In the genomic region with DNA sequence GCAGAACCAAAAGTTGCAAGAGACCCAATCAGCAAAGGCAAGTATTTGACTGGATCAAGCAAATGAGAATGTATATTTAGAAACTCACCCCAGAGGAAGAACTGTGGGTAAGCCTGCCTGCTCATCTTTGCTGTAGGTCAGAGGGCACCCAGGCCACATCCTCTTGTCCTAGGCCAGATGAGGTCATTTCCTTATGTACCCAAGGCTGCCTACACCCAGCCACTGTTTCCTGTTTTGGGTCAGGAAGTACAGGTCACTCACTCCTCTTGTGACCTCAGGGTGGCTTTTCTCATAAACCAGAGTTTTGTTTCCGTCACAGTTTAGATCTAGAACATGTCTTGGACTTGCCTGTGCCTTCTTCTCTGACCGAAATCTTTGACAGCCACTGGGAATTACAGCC, we compare ENCODE assay signal across 9 mouse cellular contexts. TPM values are rescaled to one million over a fixed set of nuclear protein-coding genes. Genes with fewer than 3 reads are reported as not detected.
A peak's percentile ranks its signal among the peaks of the same experiment; 100 is the strongest.
DNase-seq lines count a peak whose midpoint lies in the region; ATAC-seq and TF ChIP-seq lines count a peak whose summit lies in the region.
"Had no signal": no experiment of that assay in that cellular context is flagged by ENCODE, and none has a peak within 500 bp of the region (broad histone marks: within the 10 kb centered on the region; RNA-seq: fewer than 3 reads in every experiment).

No protein-coding gene starts in this region.

- peak overlapping the region; percentile 55 for H3K27ac ChIP-seq in liver, adult 2 months (replicated peaks; ENCODE audit: insufficient read depth, low read depth, low read length)
- no peak overlapping the region for H3K27ac ChIP-seq in stomach, postnatal 0 days (replicated peaks)
- H3K27ac ChIP-seq: embryonic facial prominence, embryonic 15.5 days; stomach, embryonic 15.5 days had no signal

- 64% methylated on average over 2 of the region's 2 CpGs for WGBS in liver, adult 2 months
- 74% methylated on average over 2 of the region's 2 CpGs for WGBS in stomach, postnatal 0 days

- DNase-seq in liver, adult 2 months (ENCODE audit: extremely low read depth, low read depth, low spot score): peak; percentile 80
- DNase-seq in liver: no peak
- peak; percentile 79 to 91 for DNase-seq in heart, adult 9 months (ENCODE audit: low spot score in 2 of 2)
- DNase-seq in lung, adult 18-20 months: peak; percentile 84 to 88
- DNase-seq in stomach, postnatal 0 days (ENCODE audit: low spot score): peak; percentile 14
- no peak for DNase-seq in thymus, postnatal 4 days
- DNase-seq in cerebellum, adult 11-12 months: no peak

- no peak overlapping the region for H3K9ac ChIP-seq in liver, adult 2 months (ENCODE audit: low read depth, low read length)
- H3K9ac ChIP-seq in stomach, postnatal 0 days (ENCODE audit: low read length): no peak overlapping the region
- H3K9ac ChIP-seq: embryonic facial prominence, embryonic 15.5 days; stomach, embryonic 15.5 days had no signal

- no peak overlapping the region for H3K4me2 ChIP-seq in stomach, postnatal 0 days (replicated peaks; ENCODE audit: low read depth)
- H3K4me2 ChIP-seq: embryonic facial prominence, embryonic 15.5 days; stomach, embryonic 15.5 days had no signal

- H3K4me1 ChIP-seq in liver, adult 2 months (ENCODE audit: control insufficient read depth, insufficient read depth, low read length): peaks cover 27% of the 10 kb centered on the region
- no peaks in the 10 kb centered on the region for H3K4me1 ChIP-seq in stomach, postnatal 0 days (replicated peaks; ENCODE audit: control insufficient read depth, insufficient read depth)
- H3K4me1 ChIP-seq: embryonic facial prominence, embryonic 15.5 days; stomach, embryonic 15.5 days had no signal

- H3K4me3 ChIP-seq in liver, adult 2 months (ENCODE audit: insufficient read depth, low read depth, low read length): no peak overlapping the region
- no peak overlapping the region for H3K4me3 ChIP-seq in stomach, postnatal 0 days (ENCODE audit: low read depth, low read length)
- H3K4me3 ChIP-seq: embryonic facial prominence, embryonic 15.5 days; stomach, embryonic 15.5 days had no signal

- peaks cover 36% of the 10 kb centered on the region for H3K79me2 ChIP-seq in liver, adult 2 months (ENCODE audit: control insufficient read depth, insufficient read depth, low read length)

- TF ChIP-seq EP300 in stomach, postnatal 0 days (optimal IDR thresholded peaks at IDR 0.05): no peak

- no peaks in the 10 kb centered on the region for H3K36me3 ChIP-seq in liver, adult 2 months (ENCODE audit: control insufficient read depth, insufficient read depth, low read length)
- H3K36me3 ChIP-seq in stomach, postnatal 0 days (ENCODE audit: control insufficient read depth, insufficient read depth, low read length): no peaks in the 10 kb centered on the region
- H3K36me3 ChIP-seq: embryonic facial prominence, embryonic 15.5 days; stomach, embryonic 15.5 days had no signal

- no peak for TF ChIP-seq CTCF in liver, adult 2 months (IDR thresholded peaks at IDR 0.05; ENCODE audit: low read depth, low read length)
- no peak for TF ChIP-seq CTCF in stomach, postnatal 0 days (IDR thresholded peaks at IDR 0.05; ENCODE audit: low read depth)

- ATAC-seq in stomach, postnatal 0 days (ENCODE audit: low FRiP score, low TSS enrichment): peak; percentile 88

- TF ChIP-seq POLR2A in liver, adult 2 months (IDR thresholded peaks at IDR 0.05; ENCODE audit: extremely low read depth, insufficient read depth, low read length): no peak

- no peaks in the 10 kb centered on the region for H3K27me3 ChIP-seq in liver, adult 2 months (ENCODE audit: control insufficient read depth, insufficient read depth, low read length)
- no peaks in the 10 kb centered on the region for H3K27me3 ChIP-seq in stomach, postnatal 0 days (ENCODE audit: control insufficient read depth, insufficient read depth, low read length)
- H3K27me3 ChIP-seq: embryonic facial prominence, embryonic 15.5 days; stomach, embryonic 15.5 days had no signal

- H3K9me3 ChIP-seq in stomach, postnatal 0 days (ENCODE audit: control insufficient read depth, low read length): no peaks in the 10 kb centered on the region
- H3K9me3 ChIP-seq: embryonic facial prominence, embryonic 15.5 days; stomach, embryonic 15.5 days had no signal

RNA-seq across cellular contexts. Expression of gene Cd34, which starts 56.6 kb away (rescaled TPM):
- 1.7 and 2.4 TPM in 2 replicates for total RNA-seq in liver, adult 2 months (2014; rRNA removed)
- polyA plus RNA-seq in liver, adult 2 months (2012; rRNA removed): 0.40 and 0.72 TPM in 2 replicates
- 49.9 and 54.8 TPM in 2 replicates for polyA plus RNA-seq in stomach, postnatal 0 days (2015; fragmentation: Nextera tagmentation; extraction: Ambion mirVana)

Comparison
In these comparisons a context has a peak if more than half of its experiments do, and no peak if none do; other contexts are left out.
1. DNase-seq: peak in liver, adult 2 months (single experiment), heart, adult 9 months (2 of 2), lung, adult 18-20 months (2 of 2) and stomach, postnatal 0 days (single experiment); none in liver (single experiment), thymus, postnatal 4 days (single experiment) and cerebellum, adult 11-12 months (single experiment).
2. RNA of gene Cd34, which starts 56.6 kb away (polyA plus RNA-seq): 49.9 to 54.8 TPM in stomach, postnatal 0 days; 0.40 to 0.72 TPM in liver, adult 2 months; every median in the first group is over 10 times any median in the second.